8 mouse cellular contexts compared by ENCODE assay signal in genomic region chr1:190927751-190928369, GRCm38 (mm10). TPM values are rescaled to one million over a fixed set of nuclear protein-coding genes. Genes with fewer than 3 reads are reported as not detected.
DNase-seq lines count a peak whose midpoint lies in the region; ATAC-seq and TF ChIP-seq lines count a peak whose summit lies in the region.

No protein-coding gene starts in this region.

- peak overlapping the region; percentile 99 for H3K4me3 ChIP-seq in kidney, adult 2 months (ENCODE audit: insufficient read depth, low read depth, low read length)
- H3K4me3 ChIP-seq in bone marrow, adult 2 months (replicated peaks; ENCODE audit: control insufficient read depth, low read depth, low read length), result peak overlapping the region; percentile 74
- peak overlapping the region; percentile 60 to 77 for H3K4me3 ChIP-seq in heart, embryonic 14.5 days (ENCODE audit: control insufficient read depth in 1 of 2, insufficient read depth in 1 of 2, low read depth in 1 of 2, low read length in 2 of 2)
- peak overlapping the region; percentile 80 for H3K4me3 ChIP-seq in liver, embryonic 13.5 days (replicated peaks)
- H3K4me3 ChIP-seq in small intestine, adult 2 months (ENCODE audit: low read depth, low read length), result peak overlapping the region; percentile 99

- peak overlapping the region; percentile 85 for H3K4me2 ChIP-seq in heart, embryonic 14.5 days (ENCODE audit: low read length)
- H3K4me2 ChIP-seq in liver, embryonic 13.5 days, result peak overlapping the region; percentile 84

- H3K27ac ChIP-seq in kidney, adult 2 months (ENCODE audit: insufficient read depth, low read depth, low read length), result peak overlapping the region; percentile 100
- H3K27ac ChIP-seq in bone marrow, adult 2 months (ENCODE audit: control insufficient read depth, insufficient read depth, low read depth, low read length, poor library complexity), result peak overlapping the region; percentile 98; the same call in 1 of the 2 replicates
- peak overlapping the region; percentile 74 to 98 for H3K27ac ChIP-seq in heart, embryonic 14.5 days (replicated peaks in 1 of 2; ENCODE audit: control insufficient read depth in 1 of 2, insufficient read depth in 1 of 2, low read depth in 2 of 2, low read length in 2 of 2)
- H3K27ac ChIP-seq in liver, embryonic 13.5 days, result peak overlapping the region; percentile 96
- H3K27ac ChIP-seq in small intestine, adult 2 months (ENCODE audit: insufficient read depth, low read depth, low read length), result peak overlapping the region; percentile 99

- peak overlapping the region; percentile 93 for H3K9ac ChIP-seq in heart, embryonic 14.5 days (ENCODE audit: low read length)
- peak overlapping the region; percentile 92 for H3K9ac ChIP-seq in liver, embryonic 13.5 days

- TF ChIP-seq POLR2A in kidney, adult 2 months (IDR thresholded peaks at IDR 0.05; ENCODE audit: low read depth, low read length), result no peak
- TF ChIP-seq POLR2A in bone marrow, adult 2 months (IDR thresholded peaks at IDR 0.05; ENCODE audit: borderline replicate concordance, control insufficient read depth, low read depth, low read length), result no peak
- no peak for TF ChIP-seq POLR2A in small intestine, adult 2 months (IDR thresholded peaks at IDR 0.05; ENCODE audit: low read depth, low read length)

- WGBS in kidney, adult 2 months, result 7% methylated on average over 16 of the region's 16 CpGs
- 6% methylated on average over 16 of the region's 16 CpGs for WGBS in bone marrow, adult 2 months
- 8% methylated on average over 16 of the region's 16 CpGs for WGBS in heart, embryonic 14.5 days
- 6% methylated on average over 16 of the region's 16 CpGs for WGBS in liver, embryonic 13.5 days (ENCODE audit: insufficient replicate concordance)
- 3% methylated on average over 16 of the region's 16 CpGs for WGBS in small intestine, adult 2 months

- no peaks in the 10 kb centered on the region for H3K36me3 ChIP-seq in kidney, adult 2 months (ENCODE audit: control insufficient read depth, insufficient read depth, low read length)
- H3K36me3 ChIP-seq in heart, embryonic 14.5 days (ENCODE audit: control insufficient read depth, insufficient read depth, low read length), result peaks cover 4% of the 10 kb centered on the region; the same call in 1 of the 2 replicates
- no peaks in the 10 kb centered on the region for H3K36me3 ChIP-seq in liver, embryonic 13.5 days
- H3K36me3 ChIP-seq in small intestine, adult 2 months (ENCODE audit: control insufficient read depth, insufficient read depth, low read length), result peaks cover 2% of the 10 kb centered on the region; the same call in 1 of the 2 replicates

- peaks cover 9% of the 10 kb centered on the region; the same call in 1 of the 2 replicates for H3K4me1 ChIP-seq in kidney, adult 2 months (ENCODE audit: control insufficient read depth, insufficient read depth, low read length)
- peaks cover 1% of the 10 kb centered on the region; the same call in 1 of the 2 replicates for H3K4me1 ChIP-seq in bone marrow, adult 2 months (ENCODE audit: control insufficient read depth, insufficient read depth, low read length)
- H3K4me1 ChIP-seq in heart, embryonic 14.5 days (ENCODE audit: control insufficient read depth in 2 of 2, insufficient read depth in 2 of 2, low read length in 2 of 2), result peaks cover 0 to 10% of the 10 kb centered on the region in 2 experiments
- H3K4me1 ChIP-seq in liver, embryonic 13.5 days (replicated peaks), result peaks cover 23% of the 10 kb centered on the region
- H3K4me1 ChIP-seq in small intestine, adult 2 months (ENCODE audit: control insufficient read depth, insufficient read depth, insufficient read length, low read length), result peaks cover 7% of the 10 kb centered on the region; the same call in 1 of the 2 replicates

- DNase-seq in kidney, adult 2 months, result peak; percentile 13
- no peak for DNase-seq in kidney, postnatal 10 days
- DNase-seq in liver, embryonic 13.5 days, result no peak
- DNase-seq in gastrocnemius, adult 18-20 months (ENCODE audit: low spot score), result no peak
- DNase-seq in spleen, postnatal 4 days (ENCODE audit: low spot score in 2 of 2), result no peak

- no peaks in the 10 kb centered on the region for H3K9me3 ChIP-seq in heart, embryonic 14.5 days (ENCODE audit: control insufficient read depth, low read length)
- H3K9me3 ChIP-seq in liver, embryonic 13.5 days (replicated peaks), result no peaks in the 10 kb centered on the region

- TF ChIP-seq CTCF in kidney, adult 2 months (conservative IDR thresholded peaks at IDR 0.05; ENCODE audit: insufficient read depth, insufficient read length, low read depth, low read length), result no peak
- no peak for TF ChIP-seq CTCF in bone marrow, adult 2 months (IDR thresholded peaks at IDR 0.05; ENCODE audit: control insufficient read depth, insufficient read depth, low read length)
- no peak for TF ChIP-seq CTCF in small intestine, adult 2 months (IDR thresholded peaks at IDR 0.05; ENCODE audit: extremely low read depth, insufficient read length, insufficient replicate concordance, low read depth, low read length)

- no peaks in the 10 kb centered on the region for H3K27me3 ChIP-seq in kidney, adult 2 months (replicated peaks; ENCODE audit: control insufficient read depth, insufficient read depth, low read length)
- no peaks in the 10 kb centered on the region for H3K27me3 ChIP-seq in heart, embryonic 14.5 days (ENCODE audit: control insufficient read depth, insufficient read depth, low read length)
- H3K27me3 ChIP-seq in liver, embryonic 13.5 days, result peaks cover 7% of the 10 kb centered on the region; the same call in 1 of the 2 replicates
- no peaks in the 10 kb centered on the region for H3K27me3 ChIP-seq in small intestine, adult 2 months (ENCODE audit: control insufficient read depth, insufficient read depth, low read length)

- ATAC-seq in heart, embryonic 14.5 days (ENCODE audit: insufficient number of reproducible peaks, insufficient read depth, low FRiP score, low read depth), result no peak
- ATAC-seq in liver, embryonic 13.5 days (ENCODE audit: low read depth), result peak; percentile 19

RNA-seq across cellular contexts. Expression of gene Angel2, which starts 2.9 kb away (rescaled TPM):
- polyA plus RNA-seq in kidney, adult 2 months (2012; rRNA removed), result 26.6 and 29.6 TPM in 2 replicates
- polyA plus RNA-seq in bone marrow, adult 2 months (2011; ENCODE audit: insufficient read depth, insufficient read length, low replicate concordance, missing spikeins), result 14.3 and 28.3 TPM in 2 replicates
- 28.6 and 35.4 TPM in 2 replicates for polyA plus RNA-seq in heart, embryonic 14.5 days (2014; fragmentation: Nextera tagmentation; extraction: Ambion mirVana)
- 16.4 and 17.0 TPM in 2 replicates for polyA plus RNA-seq in liver, embryonic 13.5 days (2015; fragmentation: Nextera tagmentation; extraction: Ambion mirVana)
- 6.7 and 19.6 TPM in 2 replicates for polyA plus RNA-seq in small intestine, adult 2 months (2012; rRNA removed)
- total RNA-seq in gastrocnemius, adult 18-20 months (2021), result 10 to 100 TPM; 26.4 to 30.1 TPM

RNA-seq across cellular contexts. Expression of gene Rps6kc1, which starts 16.3 kb away (rescaled TPM):
- 5.8 and 8.3 TPM in 2 replicates for polyA plus RNA-seq in kidney, adult 2 months (2012; rRNA removed)
- polyA plus RNA-seq in bone marrow, adult 2 months (2011; ENCODE audit: insufficient read depth, insufficient read length, low replicate concordance, missing spikeins), result 4.9 and 8.9 TPM in 2 replicates
- polyA plus RNA-seq in heart, embryonic 14.5 days (2014; fragmentation: Nextera tagmentation; extraction: Ambion mirVana), result 10.7 and 10.8 TPM in 2 replicates
- 3.6 and 4.5 TPM in 2 replicates for polyA plus RNA-seq in liver, embryonic 13.5 days (2015; fragmentation: Nextera tagmentation; extraction: Ambion mirVana)
- polyA plus RNA-seq in small intestine, adult 2 months (2012; rRNA removed), result 2.2 and 7.1 TPM in 2 replicates
- 10 to 100 TPM; 18.2 to 18.7 TPM for total RNA-seq in gastrocnemius, adult 18-20 months (2021)

RNA-seq across cellular contexts. Expression of gene Vash2, which starts 51.2 kb away (rescaled TPM):
- 0.15 and 0.22 TPM in 2 replicates for polyA plus RNA-seq in kidney, adult 2 months (2012; rRNA removed)
- not detected in 2 replicates for polyA plus RNA-seq in bone marrow, adult 2 months (2011; ENCODE audit: insufficient read depth, insufficient read length, low replicate concordance, missing spikeins)
- polyA plus RNA-seq in heart, embryonic 14.5 days (2014; fragmentation: Nextera tagmentation; extraction: Ambion mirVana), result 60.7 and 63.4 TPM in 2 replicates
- polyA plus RNA-seq in liver, embryonic 13.5 days (2015; fragmentation: Nextera tagmentation; extraction: Ambion mirVana), result 1.5 and 2.1 TPM in 2 replicates
- polyA plus RNA-seq in small intestine, adult 2 months (2012; rRNA removed), result 0.76 and 0.79 TPM in 2 replicates
- total RNA-seq in gastrocnemius, adult 18-20 months (2021), result under 1 TPM; 0.25 to 0.71 TPM

Comparison
In these comparisons a context has a peak if more than half of its experiments do, and no peak if none do; other contexts are left out.
1. RNA of gene Vash2, which starts 51.2 kb away (polyA plus RNA-seq): 60.7 to 63.4 TPM in heart, embryonic 14.5 days; 1.5 to 2.1 TPM in liver, embryonic 13.5 days, 0.76 to 0.79 TPM in small intestine, adult 2 months, 0.15 to 0.22 TPM in kidney, adult 2 months and not detected in bone marrow, adult 2 months; every median in the first group is over 10 times any median in the second.
2. Peak in every context shown above with its lines, with median percentiles within 50 percentile points of each other: H3K27ac ChIP-seq and H3K4me3 ChIP-seq.